Mouse (Mus musculus): ENCODE results near the gene Cfdp1.

- no peak for TF ChIP-seq GATA1 (IDR thresholded peaks at IDR 0.05; ENCODE audit: borderline replicate concordance, low read length)
- TF ChIP-seq FLI1 (IDR thresholded peaks at IDR 0.05; ENCODE audit: low read length) = no peak
Observed at GRCm38 (mm10) chr8:111808006-111808405, 46.1 kb downstream of the Cfdp1 start.

Measured in megakaryocyte, embryonic 14.5 days (primary cell).